Mouse (Mus musculus) heart, embryonic 16.5 days (tissue): ENCODE measurements around the gene 1700030J22Rik. TPM values are rescaled to one million over a fixed set of nuclear protein-coding genes. Genes with fewer than 3 reads are reported as not detected.

ENCODE experiments used
- ATAC-seq: fragments of 200-750 bp; cut with Nextera tagmentation; replicated peaks from 2 replicates; pipeline ENCODE4 v1.8.0; 2017; ENCODE audit warnings: moderate number of reproducible peaks; ENCODE audit not compliant: insufficient read depth, low FRiP score; ENCODE audit errors: extremely low read depth
- H3K27ac ChIP-seq: fragments of 300-500 bp; sonication (generic); 2 replicates; pipeline ENCODE4 v1.5.1; 2014; ENCODE audit warnings: mild to moderate bottlenecking, low read length, control low read depth, moderate library complexity
- H3K27me3 ChIP-seq: fragments of 300-500 bp; sonication (generic); 2 replicates; pipeline ENCODE4 v1.6.1; 2014; ENCODE audit warnings: low read length, mixed read lengths; ENCODE audit not compliant: control insufficient read depth, insufficient read depth
- H3K36me3 ChIP-seq: fragments of 300-500 bp; sonication (generic); 2 replicates; pipeline ENCODE4 v1.6.1; 2014; ENCODE audit not compliant: control insufficient read depth, insufficient read depth
- H3K4me1 ChIP-seq: fragments of 300-500 bp; sonication (generic); 2 replicates; pipeline ENCODE4 v1.6.1; 2014; ENCODE audit warnings: low read length, mixed read lengths; ENCODE audit not compliant: control insufficient read depth, insufficient read depth
- H3K4me2 ChIP-seq: fragments of 300-500 bp; sonication (generic); 2 replicates; pipeline ENCODE4 v1.6.1; 2014; ENCODE audit warnings: low read depth, mild to moderate bottlenecking, control low read depth, low read length
- H3K4me3 ChIP-seq: fragments of 300-500 bp; sonication (generic); 2 replicates; pipeline ENCODE4 v1.5.1; 2014; ENCODE audit warnings: mild to moderate bottlenecking, control low read depth, low read length
- H3K9ac ChIP-seq: fragments of 300-500 bp; sonication (generic); 2 replicates; pipeline ENCODE4 v1.6.1; 2014; ENCODE audit warnings: low read length, control low read depth
- H3K9me3 ChIP-seq: fragments of 300-500 bp; sonication (generic); replicated peaks from 2 replicates; pipeline ENCODE4 v1.6.1; 2016; ENCODE audit warnings: low read length; ENCODE audit not compliant: control insufficient read depth
- WGBS: fragments of 180-500 bp; shearing (Covaris S2); extraction: QIAGEN DNeasy Blood & Tissue Kit; methylation state at CpG from one replicate; pipeline ENCODE4 v1.1.7; 2014; 5-methylcytosine and 5-hydroxymethylcytosine counted together
- polyA plus RNA-seq: library from polyadenylated mRNA; unstranded; fragments of >200 nt; fragmentation: Nextera tagmentation; extraction: Ambion mirVana; gene quantifications from 2 replicates; pipeline ENCODE4 v1.2.1, GENCODE M21; 2015

1700030J22Rik gene
- polyA plus RNA-seq: 0.70 and 1.6 TPM in 2 replicates

DNA sequence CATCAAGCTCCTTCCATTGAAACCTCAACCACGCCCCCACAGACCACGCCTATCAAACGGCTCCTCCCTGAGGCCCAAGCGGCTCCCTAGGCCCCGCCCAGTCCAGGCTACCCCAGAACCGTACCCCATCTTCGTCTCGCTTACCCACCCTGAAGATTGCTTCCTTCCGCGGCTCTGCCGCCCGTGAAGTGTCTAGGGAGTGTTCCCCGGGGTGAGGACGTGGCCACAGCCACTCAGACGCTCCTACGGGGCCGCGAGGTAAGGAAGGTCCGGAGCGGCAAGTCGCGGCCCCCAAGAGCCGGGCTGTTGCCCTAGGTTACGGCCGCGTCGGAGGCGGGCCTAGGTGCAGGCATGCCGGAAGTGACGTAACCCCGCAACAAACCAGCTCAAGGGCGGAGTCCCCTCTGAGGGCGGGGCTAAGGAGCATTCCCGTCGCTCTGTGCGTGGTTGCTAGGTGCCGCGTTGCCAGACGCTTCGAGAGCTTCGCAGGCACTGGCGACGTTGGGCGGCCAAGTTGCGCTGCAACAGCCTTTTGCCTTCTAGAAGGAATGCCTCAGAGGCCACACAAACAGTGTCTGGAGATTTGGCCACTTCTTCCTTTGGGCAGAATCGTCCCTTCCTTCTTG is at the start of gene 1700030J22Rik:
TSS of gene 1700030J22Rik (minus strand) at position 329 of the 626 bp plus-strand sequence.
- ATAC-seq: peak; percentile 99
- WGBS: under 1% methylated on average over 46 of the region's 46 CpGs
- Histone ChIP-seq H3K4me3 (peak within 1 kb of the TSS; percentile 98), H3K27me3 (no peaks in the 10 kb centered on the region), H3K4me2 (peak within 1 kb of the TSS; percentile 94), H3K9me3 (no peaks in the 10 kb centered on the region), H3K27ac (no peak within 1 kb of the TSS), H3K9ac (peak within 1 kb of the TSS; percentile 71), H3K36me3 (0 out of 2 replicates have a peak, but pooled peaks cover 5% of the 10 kb centered on the region), H3K4me1 (peaks cover 9% of the 10 kb centered on the region)

DNA sequence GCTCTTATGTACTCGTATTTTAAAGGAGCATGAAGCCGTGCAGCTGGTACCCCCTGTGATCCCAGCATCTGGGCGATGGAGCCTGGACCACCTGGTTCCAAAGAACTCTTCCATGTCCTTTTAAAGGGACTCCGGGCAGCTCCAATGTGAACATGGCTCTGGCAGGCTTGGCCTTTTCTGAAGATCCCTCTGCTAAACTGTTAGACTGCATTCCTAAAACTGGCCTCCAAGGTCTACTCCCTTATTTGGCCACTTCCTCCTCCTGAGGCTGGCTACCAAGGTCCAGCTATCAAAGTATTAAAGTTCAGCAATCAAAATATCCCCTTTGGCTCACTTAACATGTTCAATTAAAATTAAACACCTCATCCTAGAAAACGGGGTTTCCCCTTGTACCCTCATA is 48.8 kb upstream of the 1700030J22Rik start:
- no peak overlapping the region for H3K4me3 ChIP-seq
- no peak overlapping the region for H3K9ac ChIP-seq
- H3K27me3 ChIP-seq: no peaks in the 10 kb centered on the region
- no peaks in the 10 kb centered on the region for H3K4me1 ChIP-seq
- no peak overlapping the region for H3K27ac ChIP-seq
- WGBS: 87% methylated on average over 5 of the region's 5 CpGs
- no peaks in the 10 kb centered on the region for H3K9me3 ChIP-seq
- H3K4me2 ChIP-seq: no peak overlapping the region
- no peaks in the 10 kb centered on the region for H3K36me3 ChIP-seq
- ATAC-seq: no peak

DNA sequence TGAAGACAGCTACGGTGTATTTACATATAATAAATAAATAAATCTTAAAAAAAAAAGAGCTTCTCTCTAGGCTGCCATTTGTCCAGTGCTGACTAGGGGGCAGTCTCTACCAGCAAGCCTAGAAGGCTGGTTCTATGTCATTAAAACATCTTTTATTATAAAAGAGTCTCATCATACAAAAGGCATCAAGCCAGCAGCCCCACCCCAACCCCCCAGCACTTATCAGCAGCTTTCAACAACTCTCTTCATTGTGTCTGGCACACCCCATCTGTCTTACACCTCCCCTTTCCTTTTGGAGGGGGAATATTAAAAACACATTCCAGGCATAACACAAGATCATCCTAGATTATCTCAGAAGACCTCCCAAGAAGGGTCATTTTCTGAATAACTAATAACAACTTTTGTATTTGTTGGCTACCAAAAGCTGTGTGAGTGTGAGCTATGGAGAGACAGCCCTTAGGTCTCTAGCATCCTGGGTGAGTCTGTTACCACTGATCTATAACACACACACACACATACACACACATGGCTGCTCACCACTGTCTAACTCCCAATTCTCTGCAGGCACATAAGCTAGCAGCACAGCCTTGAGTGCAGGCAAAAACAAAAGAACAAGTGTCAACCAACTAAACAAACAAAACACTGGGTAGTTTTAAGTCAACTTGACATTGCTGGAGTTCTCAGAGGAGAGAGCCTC is 43.7 kb upstream of the 1700030J22Rik start:
- Histone ChIP-seq H3K9me3 (no peaks in the 10 kb centered on the region), H3K4me1 (no peaks in the 10 kb centered on the region), H3K36me3 (no peaks in the 10 kb centered on the region), H3K27ac (no peak overlapping the region), H3K9ac (no peak overlapping the region), H3K27me3 (no peaks in the 10 kb centered on the region), H3K4me2 (no peak overlapping the region), H3K4me3 (no peak overlapping the region)
- 65% methylated on average over 1 of the region's 1 CpGs for WGBS
- no peak for ATAC-seq

DNA sequence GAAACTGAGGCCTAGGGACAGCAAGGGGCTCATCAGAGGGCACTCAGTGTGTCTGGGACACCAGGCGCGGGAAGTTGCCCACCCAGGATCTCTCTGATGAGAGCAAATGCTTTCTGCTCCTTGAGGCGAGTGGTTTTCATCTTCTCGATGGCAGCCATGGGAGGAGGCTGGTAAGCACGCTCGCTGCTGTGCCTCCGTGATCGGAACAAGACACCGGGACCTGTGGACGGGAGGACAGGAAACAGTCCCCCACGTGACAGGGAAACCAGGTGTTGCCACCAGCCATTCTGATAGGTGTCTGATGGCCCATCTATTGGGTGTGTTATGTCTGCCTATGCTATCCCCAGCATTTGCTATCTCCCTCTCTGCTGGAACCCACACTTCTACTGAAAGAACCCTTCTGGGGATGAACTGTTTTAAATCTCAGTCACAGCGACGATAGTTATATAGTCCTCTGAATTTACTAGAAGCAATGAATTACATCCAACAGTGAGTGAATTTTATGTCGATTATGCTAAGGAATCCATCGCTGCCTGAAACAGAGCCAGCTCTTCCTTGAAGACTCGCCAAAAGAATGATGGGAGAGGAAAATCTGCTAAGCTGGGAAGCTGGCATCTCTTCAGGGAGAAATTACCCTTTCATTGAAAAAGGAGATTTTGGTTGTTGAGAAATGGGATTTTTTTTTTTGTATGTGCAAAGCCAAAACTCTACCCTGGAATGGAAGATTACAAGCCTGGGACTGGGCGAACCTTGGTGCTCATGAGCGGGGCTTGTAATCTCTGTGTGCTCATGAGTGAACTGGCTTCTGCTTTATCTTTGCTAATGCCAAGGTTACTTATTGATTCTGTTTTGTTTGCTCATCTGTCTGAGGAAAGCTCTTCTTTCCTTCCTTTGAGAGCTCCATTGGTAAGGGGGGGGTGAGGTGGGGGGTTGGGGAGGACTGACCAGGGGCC is 40.8 kb upstream of the 1700030J22Rik start:
- H3K9me3 ChIP-seq: no peaks in the 10 kb centered on the region
- no peaks in the 10 kb centered on the region for H3K4me1 ChIP-seq
- no peaks in the 10 kb centered on the region for H3K27me3 ChIP-seq
- H3K36me3 ChIP-seq: no peaks in the 10 kb centered on the region
- H3K4me3 ChIP-seq: no peak overlapping the region
- WGBS: 73% methylated on average over 18 of the region's 18 CpGs
- H3K4me2 ChIP-seq: no peak overlapping the region
- no peak for ATAC-seq
- H3K27ac ChIP-seq: no peak overlapping the region
- H3K9ac ChIP-seq: no peak overlapping the region

DNA sequence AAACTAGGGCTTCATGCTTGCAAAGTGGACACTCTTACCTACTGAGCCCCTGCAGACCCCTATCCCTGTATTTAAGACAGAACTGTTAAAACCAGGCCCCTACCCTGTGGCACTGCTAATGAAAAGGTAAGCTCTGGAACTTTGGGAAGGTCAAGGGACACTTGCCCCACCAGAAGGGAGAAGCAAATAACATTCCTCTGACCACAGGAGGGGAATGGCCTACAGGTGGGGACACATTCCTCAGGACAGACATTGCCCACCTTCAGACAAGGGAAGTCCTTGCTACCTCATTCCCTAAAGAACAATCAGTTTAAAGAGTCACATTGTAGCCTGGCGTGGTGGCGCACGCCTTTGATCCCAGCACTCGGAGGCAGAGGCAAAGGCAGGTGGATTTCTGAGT is 39.1 kb upstream of the 1700030J22Rik start:
- H3K27ac ChIP-seq: no peak overlapping the region
- no peak overlapping the region for H3K4me2 ChIP-seq
- no peak overlapping the region for H3K9ac ChIP-seq
- WGBS: 86% methylated on average over 4 of the region's 4 CpGs
- no peaks in the 10 kb centered on the region for H3K36me3 ChIP-seq
- no peaks in the 10 kb centered on the region for H3K27me3 ChIP-seq
- no peaks in the 10 kb centered on the region for H3K4me1 ChIP-seq
- H3K9me3 ChIP-seq: no peaks in the 10 kb centered on the region
- no peak overlapping the region for H3K4me3 ChIP-seq
- no peak for ATAC-seq

DNA sequence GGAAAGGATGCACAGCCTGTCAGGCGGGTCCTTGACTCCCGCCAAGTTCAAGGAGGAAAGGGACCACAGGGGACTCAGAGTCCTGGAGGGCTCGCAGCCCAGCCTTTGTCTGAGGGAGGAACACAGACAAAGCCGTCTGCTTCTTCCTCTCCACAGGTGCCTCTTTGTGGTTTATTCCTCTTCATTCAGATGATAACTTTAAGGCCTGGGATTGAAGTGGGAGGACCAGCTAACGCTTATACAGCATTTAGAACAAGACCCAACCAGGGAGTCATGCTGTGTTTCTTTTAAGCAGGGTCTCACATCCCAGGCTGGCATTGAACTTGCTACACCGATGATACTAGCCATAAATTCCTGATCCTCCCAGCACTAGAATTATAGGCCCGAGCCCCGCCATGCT is 38.2 kb upstream of the 1700030J22Rik start:
- Histone ChIP-seq H3K27ac (no peak overlapping the region), H3K27me3 (no peaks in the 10 kb centered on the region), H3K9me3 (no peaks in the 10 kb centered on the region), H3K4me1 (no peaks in the 10 kb centered on the region), H3K9ac (no peak overlapping the region), H3K36me3 (no peaks in the 10 kb centered on the region), H3K4me2 (no peak overlapping the region), H3K4me3 (no peak overlapping the region)
- 67% methylated on average over 8 of the region's 8 CpGs for WGBS
- no peak for ATAC-seq

DNA sequence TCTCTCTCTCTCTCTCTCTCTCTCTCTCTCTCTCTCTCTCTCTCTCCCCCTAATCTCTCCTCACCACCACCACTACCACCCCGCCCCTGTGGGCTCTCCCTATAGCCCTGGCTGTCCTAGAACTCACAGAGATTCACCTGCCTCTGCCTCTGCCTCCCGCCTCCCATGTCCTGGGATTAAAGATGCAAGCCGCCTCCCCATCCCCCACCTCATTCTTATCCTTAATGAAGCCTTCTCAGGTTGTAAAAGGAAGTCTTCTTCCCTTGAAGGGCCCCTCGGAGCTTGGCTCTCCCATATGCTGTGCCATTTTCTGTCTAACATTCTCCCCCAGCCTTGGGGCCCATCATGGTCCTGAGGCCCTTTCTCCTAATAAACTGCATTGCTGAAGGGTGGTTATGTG is 36.9 kb upstream of the 1700030J22Rik start:
- H3K27ac ChIP-seq: no peak overlapping the region
- ATAC-seq: no peak
- H3K4me2 ChIP-seq: no peak overlapping the region
- H3K27me3 ChIP-seq: no peaks in the 10 kb centered on the region
- H3K9ac ChIP-seq: no peak overlapping the region
- 67% methylated on average over 4 of the region's 4 CpGs for WGBS
- no peaks in the 10 kb centered on the region for H3K4me1 ChIP-seq
- H3K4me3 ChIP-seq: no peak overlapping the region
- H3K36me3 ChIP-seq: no peaks in the 10 kb centered on the region
- no peaks in the 10 kb centered on the region for H3K9me3 ChIP-seq

DNA sequence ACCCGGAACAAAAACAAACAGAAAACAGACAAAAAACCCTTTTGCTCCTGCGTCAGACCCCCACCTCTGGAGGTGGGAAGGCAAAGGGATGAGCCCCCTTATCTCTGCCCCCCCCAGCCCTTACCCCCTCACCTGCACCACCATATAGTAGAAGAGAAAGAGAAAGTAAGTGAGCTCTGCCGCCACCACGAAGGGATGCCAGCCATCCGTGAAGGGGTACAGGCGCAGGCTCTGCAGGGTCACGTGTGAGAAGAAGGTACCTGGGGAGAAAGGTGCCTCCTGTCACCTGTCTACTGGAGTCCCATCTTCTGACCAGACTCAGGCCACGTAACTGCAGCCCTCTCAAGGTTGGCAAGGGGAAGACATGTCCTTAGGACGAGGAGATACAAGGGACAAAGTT is 32.6 kb upstream of the 1700030J22Rik start:
- no peak overlapping the region for H3K4me3 ChIP-seq
- WGBS: 87% methylated on average over 9 of the region's 9 CpGs
- no peak overlapping the region for H3K27ac ChIP-seq
- H3K4me2 ChIP-seq: no peak overlapping the region
- H3K36me3 ChIP-seq: no peaks in the 10 kb centered on the region
- no peak for ATAC-seq
- H3K27me3 ChIP-seq: no peaks in the 10 kb centered on the region
- H3K9ac ChIP-seq: no peak overlapping the region
- H3K9me3 ChIP-seq: no peaks in the 10 kb centered on the region
- H3K4me1 ChIP-seq: no peaks in the 10 kb centered on the region
